ENCODE assay signal across 24 mouse cellular contexts in genomic region chr11:25743664-25744063, GRCm38 (mm10).
A peak's percentile ranks its signal among the peaks of the same experiment; 100 is the strongest.
DNase-seq lines count a peak whose midpoint lies in the region; ATAC-seq and TF ChIP-seq lines count a peak whose summit lies in the region.
"Had no signal": no experiment of that assay in that cellular context is flagged by ENCODE, and none has a peak within 500 bp of the region (broad histone marks: within the 10 kb centered on the region; RNA-seq: fewer than 3 reads in every experiment).

No protein-coding gene starts in this region.

- no peak for ATAC-seq in forebrain, embryonic 11.5 days (replicated peaks; ENCODE audit: low FRiP score)
- ATAC-seq: forebrain, embryonic 14.5 days; hindbrain, postnatal 0 days had no signal

- 90% methylated on average over 3 of the region's 3 CpGs for WGBS in forebrain, embryonic 11.5 days

- no peak for DNase-seq in left cerebral cortex, adult 2 months (ENCODE audit: extremely low spot score in 1 of 2, low spot score in 2 of 2)
- DNase-seq in left cerebral cortex, postnatal 14 days (ENCODE audit: low spot score in 2 of 2) = no peak
- DNase-seq in A20 (ENCODE audit: low read depth, low spot score) = peak; percentile 5
- DNase-seq in ES-CJ7 (ENCODE audit: low read depth, low spot score) = peak; percentile 15
- DNase-seq in splenic B cell, adult 2 months (ENCODE audit: low read depth, low spot score) = peak; percentile 25
- DNase-seq in forebrain, embryonic 11.5 days (ENCODE audit: low spot score) = no peak
- no peak for DNase-seq in testis, postnatal 10 days (ENCODE audit: low spot score)
- DNase-seq: adrenal gland, postnatal 10 days; cerebellum, adult 18-20 months; cerebellum, postnatal 25 days; gastrocnemius, postnatal 10 days; heart, adult 11 months; heart, postnatal 14 days; kidney, adult 18-20 months; lung, postnatal 10 days; thymus, postnatal 14 days had no signal

- intact Hi-C loops in left cerebral cortex, adult 2 months (cut with DNase I) = loop anchor here (10.0 kb wide), 1 partner anchor 429 kb away; no protein-coding TSS in a partner anchor
- intact Hi-C loops in left cerebral cortex, postnatal 14 days (cut with DNase I) = no loop called here

- no peaks in the 10 kb centered on the region for H3K27me3 ChIP-seq in splenic B cell, adult 2 months (ENCODE audit: control insufficient read depth, insufficient read depth, low read length, poor library complexity, severe bottlenecking)
- no peaks in the 10 kb centered on the region for H3K27me3 ChIP-seq in forebrain, embryonic 11.5 days (ENCODE audit: control insufficient read depth, insufficient read depth, low read length)
- H3K27me3 ChIP-seq: embryonic facial prominence, embryonic 13.5 days; heart, embryonic 13.5 days; midbrain, embryonic 12.5 days had no signal

- H3K4me2 ChIP-seq in forebrain, embryonic 11.5 days (ENCODE audit: low read depth, low read length, severe bottlenecking) = no peak overlapping the region
- H3K4me2 ChIP-seq: embryonic facial prominence, embryonic 13.5 days; heart, embryonic 13.5 days; midbrain, embryonic 12.5 days had no signal

- peak; percentile 24 for TF ChIP-seq CTCF in left cerebral cortex, adult 2 months (IDR thresholded peaks at IDR 0.05)

- H3K4me3 ChIP-seq in left cerebral cortex, adult 2 months = no peak overlapping the region
- no peak overlapping the region for H3K4me3 ChIP-seq in forebrain, embryonic 11.5 days (ENCODE audit: low read depth, low read length)
- H3K4me3 ChIP-seq: embryonic facial prominence, embryonic 13.5 days; erythroblast, embryonic 14.5 days; heart, embryonic 13.5 days; midbrain, embryonic 12.5 days had no signal

- no peak overlapping the region for H3K9ac ChIP-seq in forebrain, embryonic 11.5 days (ENCODE audit: low read length)
- H3K9ac ChIP-seq: embryonic facial prominence, embryonic 13.5 days; heart, embryonic 13.5 days; midbrain, embryonic 12.5 days had no signal

- H3K4me1 ChIP-seq in forebrain, embryonic 11.5 days (replicated peaks; ENCODE audit: control insufficient read depth, insufficient read depth, low read length) = no peaks in the 10 kb centered on the region
- H3K4me1 ChIP-seq: midbrain, embryonic 12.5 days had no signal

- no peaks in the 10 kb centered on the region for H3K36me3 ChIP-seq in splenic B cell, adult 2 months (ENCODE audit: control insufficient read depth, insufficient read depth, low read length, poor library complexity, severe bottlenecking)
- H3K36me3 ChIP-seq in forebrain, embryonic 11.5 days (ENCODE audit: control insufficient read depth, insufficient read depth, low read length) = no peaks in the 10 kb centered on the region
- H3K36me3 ChIP-seq: embryonic facial prominence, embryonic 13.5 days; G1E; heart, embryonic 13.5 days; midbrain, embryonic 12.5 days had no signal

- H3K9me3 ChIP-seq in forebrain, embryonic 11.5 days (ENCODE audit: control insufficient read depth, low read length) = no peaks in the 10 kb centered on the region
- H3K9me3 ChIP-seq: embryonic facial prominence, embryonic 13.5 days; G1E; heart, embryonic 13.5 days; midbrain, embryonic 12.5 days had no signal

- no peak overlapping the region for H3K27ac ChIP-seq in left cerebral cortex, adult 2 months
- H3K27ac ChIP-seq in forebrain, embryonic 11.5 days (ENCODE audit: low read depth, low read length) = no peak overlapping the region
- H3K27ac ChIP-seq: embryonic facial prominence, embryonic 13.5 days; heart, embryonic 13.5 days; hindbrain, postnatal 0 days; kidney, postnatal 0 days; midbrain, embryonic 12.5 days had no signal

Comparison
In these comparisons a context has a peak if more than half of its experiments do, and no peak if none do; other contexts are left out.
1. DNase-seq: peak in A20 (single experiment), ES-CJ7 (single experiment) and splenic B cell, adult 2 months (single experiment); none in left cerebral cortex, adult 2 months (0 of 2), left cerebral cortex, postnatal 14 days (0 of 2), forebrain, embryonic 11.5 days (single experiment) and testis, postnatal 10 days (single experiment).